Mouse (Mus musculus) neural tube, embryonic 13.5 days (tissue): ENCODE data around the gene Gns. TPM values are rescaled to one million over a fixed set of nuclear protein-coding genes. Genes with fewer than 3 reads are reported as not detected.

Source experiments
- ATAC-seq: fragments of 200-750 bp; cut with Nextera tagmentation; 2 replicates; pipeline ENCODE4 v1.8.0; 2017; ENCODE audit warnings: low read depth, mild to moderate bottlenecking, moderate TSS enrichment, moderate library complexity
- H3K27ac ChIP-seq: fragments of 300-500 bp; sonication (generic); replicated peaks from 2 replicates; pipeline ENCODE4 v1.5.1; 2015; ENCODE audit warnings: moderate library complexity, mild to moderate bottlenecking, inconsistent platforms
- H3K27me3 ChIP-seq: fragments of 300-500 bp; sonication (generic); 2 replicates; pipeline ENCODE4 v1.6.1; 2015; ENCODE audit warnings: mild to moderate bottlenecking, inconsistent platforms
- H3K36me3 ChIP-seq: fragments of 300-500 bp; sonication (generic); 2 replicates; pipeline ENCODE4 v1.6.1; 2015; ENCODE audit warnings: mild to moderate bottlenecking, inconsistent platforms
- H3K4me1 ChIP-seq: fragments of 300-500 bp; sonication (generic); replicated peaks from 2 replicates; pipeline ENCODE4 v1.6.1; 2015; ENCODE audit warnings: inconsistent platforms
- H3K4me2 ChIP-seq: fragments of 300-500 bp; sonication (generic); 2 replicates; pipeline ENCODE4 v1.6.1; 2015; ENCODE audit warnings: inconsistent platforms, mild to moderate bottlenecking, moderate library complexity
- H3K4me3 ChIP-seq: fragments of 300-500 bp; sonication (generic); 2 replicates; pipeline ENCODE4 v1.5.1; 2015; ENCODE audit warnings: mild to moderate bottlenecking, inconsistent platforms
- H3K9ac ChIP-seq: fragments of 300-500 bp; sonication (generic); 2 replicates; pipeline ENCODE4 v1.6.1; 2015; ENCODE audit warnings: moderate library complexity, mild to moderate bottlenecking, inconsistent platforms
- H3K9me3 ChIP-seq: fragments of 300-500 bp; sonication (generic); 2 replicates; pipeline ENCODE4 v1.6.1; 2016; ENCODE audit warnings: inconsistent platforms
- WGBS: fragments of 180-500 bp; shearing (Covaris S2); methylation state at CpG from one replicate; pipeline ENCODE4 v1.1.7; 2015; 5-methylcytosine and 5-hydroxymethylcytosine counted together
- polyA plus RNA-seq: library from polyadenylated mRNA; unstranded; fragments of >200 nt; fragmentation: Nextera tagmentation; extraction: Ambion mirVana; gene quantifications from 2 replicates; pipeline ENCODE4 v1.2.1, GENCODE M21; 2015

The Gns gene
- polyA plus RNA-seq, 1 experiment from 2014 or later: 46.7 TPM

GRCm38 (mm10) chr10:121342260-121342659, 22.6 kb upstream of the Gns start:
- no peak overlapping the region for H3K4me3 ChIP-seq
- no peak overlapping the region for H3K4me2 ChIP-seq
- H3K4me1 ChIP-seq: peaks cover 16% of the 10 kb centered on the region
- H3K9me3 ChIP-seq: no peaks in the 10 kb centered on the region
- 97% methylated on average over 10 of the region's 10 CpGs for WGBS
- H3K27ac ChIP-seq: no peak overlapping the region
- no peaks in the 10 kb centered on the region for H3K36me3 ChIP-seq
- no peaks in the 10 kb centered on the region for H3K27me3 ChIP-seq
- no peak for ATAC-seq
- no peak overlapping the region for H3K9ac ChIP-seq

DNA sequence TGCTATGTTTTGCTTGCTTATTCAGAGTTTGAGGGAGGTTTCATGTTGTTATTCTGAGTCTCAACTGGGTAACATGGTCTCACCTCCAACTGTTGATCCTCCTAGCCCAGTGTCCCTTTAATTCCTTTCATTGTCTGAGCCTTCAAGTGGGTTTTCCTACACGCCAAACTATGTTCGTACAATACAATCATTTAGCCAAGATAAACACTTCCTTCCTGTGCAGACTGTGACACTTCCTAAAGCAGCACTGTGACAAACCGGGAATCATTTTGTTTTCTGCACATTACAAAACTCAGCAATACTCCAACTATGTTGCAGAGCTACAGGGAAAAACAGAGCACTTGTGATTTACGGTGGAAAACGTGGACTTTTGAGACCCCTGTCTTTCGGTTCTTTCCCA, 21.0 kb upstream of the Gns start:
- no peak for ATAC-seq
- no peaks in the 10 kb centered on the region for H3K9me3 ChIP-seq
- 72% methylated on average over 6 of the region's 6 CpGs for WGBS

DNA sequence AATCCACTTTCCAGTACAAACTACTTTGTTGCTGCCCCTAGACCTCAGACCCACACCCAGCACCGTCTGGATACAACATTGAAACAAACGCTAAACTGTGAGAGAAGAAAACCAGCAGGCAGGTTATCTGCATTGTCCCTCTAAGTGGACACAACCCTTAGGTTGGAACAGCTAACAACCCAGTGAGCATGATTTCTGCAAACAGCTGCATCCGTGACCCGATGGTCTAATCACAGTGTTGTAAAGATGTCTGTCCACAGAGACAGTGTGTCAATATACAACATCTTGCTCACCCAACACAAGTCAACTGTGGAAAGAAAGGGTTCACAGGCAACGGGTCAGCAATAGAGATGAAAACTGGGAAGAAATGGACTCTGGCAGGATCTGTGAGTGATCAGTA, 15.6 kb upstream of the Gns start:
- peaks cover 17% of the 10 kb centered on the region for H3K4me1 ChIP-seq
- no peak overlapping the region for H3K27ac ChIP-seq
- no peak overlapping the region for H3K9ac ChIP-seq
- no peak overlapping the region for H3K4me3 ChIP-seq
- no peak for ATAC-seq
- H3K4me2 ChIP-seq: no peak overlapping the region
- H3K36me3 ChIP-seq: no peaks in the 10 kb centered on the region
- WGBS: 55% methylated on average over 5 of the region's 5 CpGs
- H3K9me3 ChIP-seq: 0 out of 2 replicates have a peak, but pooled peaks cover under 1% of the 10 kb centered on the region
- H3K27me3 ChIP-seq: peaks cover 49% of the 10 kb centered on the region

More for the DNA sequence above, 21.0 kb upstream of the Gns start:
- H3K4me1 ChIP-seq: peaks cover 16% of the 10 kb centered on the region
- H3K9ac ChIP-seq: no peak overlapping the region
- H3K4me2 ChIP-seq: no peak overlapping the region
- H3K27me3 ChIP-seq: 0 out of 2 replicates have a peak, but pooled peaks cover 7% of the 10 kb centered on the region
- H3K36me3 ChIP-seq: no peaks in the 10 kb centered on the region
- no peak overlapping the region for H3K27ac ChIP-seq
- H3K4me3 ChIP-seq: no peak overlapping the region

GRCm38 (mm10) chr10:121350357-121351065, 14.4 kb upstream of the Gns start:
- H3K4me1 ChIP-seq: peaks cover 17% of the 10 kb centered on the region
- H3K4me2 ChIP-seq: peak overlapping the region; percentile 88
- peak overlapping the region; percentile 49 for H3K4me3 ChIP-seq
- no peaks in the 10 kb centered on the region for H3K36me3 ChIP-seq
- H3K27me3 ChIP-seq: peaks cover 49% of the 10 kb centered on the region
- H3K9me3 ChIP-seq: peaks cover 4% of the 10 kb centered on the region; the same call in 1 of the 2 replicates
- H3K9ac ChIP-seq: peak overlapping the region; percentile 63
- H3K27ac ChIP-seq: no peak overlapping the region
- peak; percentile 61; the same call in 1 of the 2 replicates for ATAC-seq
- WGBS: under 1% methylated on average over 35 of the region's 35 CpGs

- H3K27me3 ChIP-seq: peaks cover 49% of the 10 kb centered on the region
- H3K4me3 ChIP-seq: peak within 1 kb of the TSS; percentile 49
- peak within 1 kb of the TSS; percentile 63 for H3K9ac ChIP-seq
- peaks cover 17% of the 10 kb centered on the region for H3K4me1 ChIP-seq
- H3K36me3 ChIP-seq: no peaks in the 10 kb centered on the region
- H3K27ac ChIP-seq: no peak within 1 kb of the TSS
- WGBS: under 1% methylated on average over 48 of the region's 61 CpGs
- ATAC-seq: peak; percentile 63
- peak within 1 kb of the TSS; percentile 88 for H3K4me2 ChIP-seq
- H3K9me3 ChIP-seq: peaks cover 4% of the 10 kb centered on the region; the same call in 1 of the 2 replicates
Measured at GRCm38 (mm10) chr10:121351066-121351581, 13.8 kb upstream of the Gns start, which contains the start of gene Tbc1d30. TSS of gene Tbc1d30 (minus strand) at chr10:121351278.

DNA sequence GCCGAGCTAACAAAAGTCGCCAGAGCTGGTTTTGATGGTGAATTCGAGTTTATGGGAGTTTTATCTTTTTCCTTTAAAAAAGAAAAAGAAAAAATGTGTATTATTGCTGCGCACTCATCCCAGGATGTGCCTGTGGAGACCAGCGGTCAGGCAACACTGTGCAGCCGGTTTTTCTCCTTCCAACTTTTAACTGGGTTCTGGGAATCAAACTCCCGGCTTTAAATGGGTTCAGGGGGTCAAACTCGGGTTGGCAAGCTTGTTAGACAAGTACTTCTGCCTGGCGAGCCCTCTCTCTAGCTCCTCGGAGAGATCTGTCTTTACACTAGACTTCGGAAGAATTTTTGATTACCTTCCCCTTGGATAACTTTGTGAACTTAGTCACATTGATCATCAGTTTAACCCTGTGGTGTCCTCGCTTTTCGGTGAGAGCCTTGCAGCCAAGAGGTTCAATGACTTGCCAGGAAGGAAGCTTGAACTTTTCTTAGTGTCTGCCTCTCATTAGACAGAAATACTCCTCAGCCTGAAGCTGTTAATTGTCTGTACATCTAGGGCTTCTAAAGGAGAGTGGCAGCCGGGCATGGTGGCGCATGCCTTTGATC, 13.1 kb upstream of the Gns start:
- Histone ChIP-seq H3K27ac (no peak overlapping the region), H3K36me3 (no peaks in the 10 kb centered on the region), H3K9ac (no peak overlapping the region), H3K4me1 (peaks cover 17% of the 10 kb centered on the region), H3K4me3 (peak overlapping the region; percentile 49), H3K27me3 (peaks cover 49% of the 10 kb centered on the region), H3K4me2 (peak overlapping the region; percentile 88), H3K9me3 (peaks cover 4% of the 10 kb centered on the region; the same call in 1 of the 2 replicates)
- 42% methylated on average over 15 of the region's 15 CpGs for WGBS
- ATAC-seq: no peak

DNA sequence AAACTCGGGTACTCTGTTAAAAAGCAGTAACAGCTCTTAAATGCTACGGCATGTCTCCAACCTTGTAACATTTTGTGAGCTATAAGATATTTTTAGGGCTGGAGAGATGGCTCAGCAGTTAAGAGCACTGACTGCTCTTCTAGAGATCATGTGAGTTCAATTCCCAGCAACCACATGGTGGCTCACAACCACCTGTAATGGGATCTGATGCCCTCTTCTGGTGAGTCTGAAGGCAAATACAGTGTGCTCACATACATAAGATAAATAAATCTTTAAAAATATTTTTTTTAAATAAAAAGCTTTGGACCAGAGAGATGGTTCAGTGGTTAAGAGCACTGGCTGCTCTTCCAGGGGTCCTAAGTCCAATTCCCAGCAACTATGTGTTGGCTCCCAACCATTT, 4.5 kb upstream of the Gns start:
- H3K27ac ChIP-seq: no peak overlapping the region
- H3K9me3 ChIP-seq: no peaks in the 10 kb centered on the region
- H3K36me3 ChIP-seq: no peaks in the 10 kb centered on the region
- no peak overlapping the region for H3K9ac ChIP-seq
- H3K27me3 ChIP-seq: no peaks in the 10 kb centered on the region
- ATAC-seq: no peak
- no peak overlapping the region for H3K4me3 ChIP-seq
- WGBS: 86% methylated on average over 2 of the region's 2 CpGs
- H3K4me1 ChIP-seq: peaks cover 4% of the 10 kb centered on the region; the same call in 1 of the 2 replicates
- H3K4me2 ChIP-seq: no peak overlapping the region

- Histone ChIP-seq H3K36me3 (no peaks in the 10 kb centered on the region), H3K4me2 (no peak overlapping the region), H3K27me3 (no peaks in the 10 kb centered on the region), H3K4me3 (no peak overlapping the region), H3K27ac (no peak overlapping the region), H3K9ac (no peak overlapping the region), H3K4me1 (peaks cover 31% of the 10 kb centered on the region), H3K9me3 (no peaks in the 10 kb centered on the region)
- WGBS: 84% methylated on average over 8 of the region's 8 CpGs
- no peak for ATAC-seq
Measured at GRCm38 (mm10) chr10:121363201-121363600, 1.7 kb upstream of the Gns start.

GRCm38 (mm10) chr10:121364306-121364705, 584 bp upstream of the Gns start:
- Histone ChIP-seq H3K9me3 (no peaks in the 10 kb centered on the region), H3K4me3 (peak overlapping the region; percentile 88), H3K27ac (no peak overlapping the region), H3K4me1 (peaks cover 34% of the 10 kb centered on the region), H3K9ac (peak overlapping the region; percentile 89), H3K36me3 (peaks cover 6% of the 10 kb centered on the region; the same call in 1 of the 2 replicates), H3K4me2 (peak overlapping the region; percentile 77), H3K27me3 (no peaks in the 10 kb centered on the region)
- peak; percentile 14; the same call in 1 of the 2 replicates for ATAC-seq
- 30% methylated on average over 15 of the region's 15 CpGs for WGBS

- Histone ChIP-seq H3K9me3 (no peaks in the 10 kb centered on the region), H3K4me2 (peak overlapping the region; percentile 77), H3K36me3 (peaks cover 22% of the 10 kb centered on the region), H3K27me3 (no peaks in the 10 kb centered on the region), H3K9ac (peak overlapping the region; percentile 89), H3K27ac (no peak overlapping the region), H3K4me1 (peaks cover 34% of the 10 kb centered on the region), H3K4me3 (peak overlapping the region; percentile 88)
- WGBS: 13% methylated on average over 9 of the region's 9 CpGs
- ATAC-seq: no peak
Measured at GRCm38 (mm10) chr10:121365781-121366272, 937 bp downstream of the Gns start.

DNA sequence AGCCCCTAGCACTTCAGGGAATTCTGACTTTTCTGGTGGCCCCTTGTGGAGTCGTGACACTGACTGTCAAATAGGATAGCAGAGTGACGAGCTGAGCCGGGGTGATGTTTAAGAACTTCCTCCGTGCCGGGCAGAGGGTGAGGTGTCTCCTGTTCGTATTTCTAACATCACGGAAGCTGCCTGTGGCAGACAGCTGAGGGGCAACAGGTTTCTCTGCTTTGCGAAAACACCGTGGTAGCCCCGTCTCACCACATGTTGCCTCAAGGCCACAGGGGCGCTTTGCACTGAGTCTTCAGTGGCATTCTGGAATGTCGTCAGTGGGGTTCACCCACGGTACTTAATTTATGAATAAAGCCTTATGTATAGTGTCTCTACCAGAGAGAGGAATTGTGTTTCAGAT, 2.4 kb downstream of the Gns start:
- H3K27ac ChIP-seq: no peak overlapping the region
- no peak overlapping the region for H3K9ac ChIP-seq
- H3K36me3 ChIP-seq: peaks cover 34% of the 10 kb centered on the region
- no peak overlapping the region for H3K4me3 ChIP-seq
- H3K4me2 ChIP-seq: 0 out of 2 replicates have a peak overlapping the region, but pooled peaks have one; percentile 77
- WGBS: 85% methylated on average over 13 of the region's 13 CpGs
- no peak for ATAC-seq
- no peaks in the 10 kb centered on the region for H3K27me3 ChIP-seq
- peaks cover 34% of the 10 kb centered on the region for H3K4me1 ChIP-seq
- no peaks in the 10 kb centered on the region for H3K9me3 ChIP-seq

GRCm38 (mm10) chr10:121367780-121368179, 2.9 kb downstream of the Gns start:
- H3K9me3 ChIP-seq: no peaks in the 10 kb centered on the region
- H3K4me3 ChIP-seq: no peak overlapping the region
- peaks cover 34% of the 10 kb centered on the region for H3K4me1 ChIP-seq
- no peak overlapping the region for H3K4me2 ChIP-seq
- ATAC-seq: no peak
- H3K9ac ChIP-seq: no peak overlapping the region
- H3K36me3 ChIP-seq: peaks cover 36% of the 10 kb centered on the region
- H3K27ac ChIP-seq: no peak overlapping the region
- WGBS: 88% methylated on average over 9 of the region's 9 CpGs
- H3K27me3 ChIP-seq: no peaks in the 10 kb centered on the region
